Mouse (Mus musculus): Measurements from ENCODE around the gene Lim2. TPM values are rescaled to one million over a fixed set of nuclear protein-coding genes. Genes with fewer than 3 reads are reported as not detected.

Gene Lim2
- total RNA-seq, 2 experiments from 2014 or later: not detected

Small RNAs within 50 kb of the gene (microRNA-seq; reads per million reads assigned to microRNA genes)
- 4.2 reads per million for gene Mir7051

Other genes with a start within 250 kb of the Lim2 start
- gene Zfp715, start 114.4 kb upstream of the Lim2 start, total RNA-seq (2021): 10 to 100 TPM; 14.3 to 19.4 TPM
- gene Siglecf, start 76.3 kb upstream of the Lim2 start, total RNA-seq (2021): under 1 TPM in 1 of 2 experiments, not detected in 1; 0.24 TPM
- 1 to 10 TPM; 1.4 to 1.9 TPM for gene Siglecg, start 19.5 kb upstream of the Lim2 start, total RNA-seq (2021)
- 1 to 10 TPM; 1.3 to 2.1 TPM for gene Nkg7, start 9.4 kb downstream of the Lim2 start, total RNA-seq (2021)
- not detected for gene Cldnd2, start 13.1 kb downstream of the Lim2 start, total RNA-seq (2021)
- 1,000 to 10,000 TPM; 1,536 to 1,703 TPM for gene Etfb, start 16.4 kb downstream of the Lim2 start, total RNA-seq (2021)
- gene Gm45233, start 16.5 kb downstream of the Lim2 start, total RNA-seq (2021): 1 to 10 TPM in 1 of 2 experiments, under 1 TPM in 1; 0.69 to 1.1 TPM
- gene Vsig10l, start 35.5 kb downstream of the Lim2 start, total RNA-seq (2021): 1 to 10 TPM; 4.7 to 5.4 TPM
- gene Iglon5, start 62.4 kb downstream of the Lim2 start, total RNA-seq (2021): 1 to 10 TPM; 1.3 to 2.4 TPM
- not detected for gene 4931406B18Rik, start 78.3 kb downstream of the Lim2 start, total RNA-seq (2021)
- gene Cd33, start 116.8 kb downstream of the Lim2 start, total RNA-seq (2021): 1 to 10 TPM; 3.3 to 4.0 TPM
- gene Zfp658, start 134.6 kb downstream of the Lim2 start, total RNA-seq (2021): 1 to 10 TPM; 1.9 to 2.5 TPM
- gene Zfp719, start 151.9 kb downstream of the Lim2 start, total RNA-seq (2021): 10 to 100 TPM; 10.8 to 12.5 TPM
- gene Zfp819, start 179.5 kb downstream of the Lim2 start, total RNA-seq (2021): under 1 TPM in 1 of 2 experiments, not detected in 1; 0.27 TPM
- not detected for gene Ceacam18, start 207.0 kb downstream of the Lim2 start, total RNA-seq (2021)
- gene Siglece, start 232.5 kb downstream of the Lim2 start, total RNA-seq (2021): 1 to 10 TPM; 1.1 to 1.6 TPM
- 1 to 10 TPM; 9.7 to 9.8 TPM for gene Ctu1, start 244.3 kb downstream of the Lim2 start, total RNA-seq (2021)

All from adrenal gland, postnatal 10 days (tissue).